Mouse (Mus musculus): ENCODE measurements at regions not wholly inside any gene's neighbourhood (a gene's known extent, or its start where the extent isn't known, plus 50 kb on each side); places are given as distances from the start of the nearest gene placed in this dataset.

DNA sequence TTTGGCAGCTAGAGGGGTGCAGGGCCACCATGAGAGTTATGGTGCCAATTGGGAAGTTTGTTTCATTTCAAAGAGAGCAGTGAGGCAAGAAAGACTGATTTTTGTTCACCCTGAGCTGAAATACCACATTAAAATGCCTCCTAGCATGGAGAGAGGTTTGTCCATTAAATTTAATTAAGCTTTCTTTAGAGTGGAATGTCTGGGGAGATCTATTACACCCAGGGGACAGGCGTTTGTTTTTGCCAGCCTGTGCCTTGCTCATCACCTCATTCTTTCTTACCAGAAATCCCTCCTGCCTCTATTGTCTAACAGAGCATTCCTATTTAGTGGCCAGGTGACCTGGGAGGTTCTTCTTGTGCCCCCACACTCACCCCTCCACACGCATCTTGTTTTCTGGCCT, 55.2 kb upstream of the Rcn1 start:
- DNase-seq = no peak

DNA sequence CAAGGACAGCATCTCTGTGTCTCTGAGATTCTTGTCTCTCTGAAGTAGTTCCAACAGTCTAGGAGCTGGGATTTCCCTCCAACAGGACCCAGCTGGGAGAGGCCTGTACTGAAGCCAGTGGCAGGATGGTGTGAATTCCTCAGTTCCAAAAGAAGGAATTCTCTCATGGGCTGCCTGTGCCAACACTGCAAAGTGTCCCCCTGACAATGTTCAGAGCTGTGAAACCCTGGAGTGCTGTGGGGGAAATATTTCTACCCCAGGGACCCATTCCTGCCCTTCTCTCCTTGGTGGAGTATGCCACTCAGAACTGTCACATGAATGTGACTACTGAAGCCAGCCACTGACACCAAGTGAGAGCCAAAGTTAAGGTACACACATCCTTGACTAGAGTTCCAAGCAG, 55.7 kb upstream of the Rcn1 start:
- peak; percentile 29 for DNase-seq

- DNase-seq = no peak
These were observed 59.5 kb upstream of the Rcn1 start for GRCm38 (mm10) chr2:105458643-105459042.

DNA sequence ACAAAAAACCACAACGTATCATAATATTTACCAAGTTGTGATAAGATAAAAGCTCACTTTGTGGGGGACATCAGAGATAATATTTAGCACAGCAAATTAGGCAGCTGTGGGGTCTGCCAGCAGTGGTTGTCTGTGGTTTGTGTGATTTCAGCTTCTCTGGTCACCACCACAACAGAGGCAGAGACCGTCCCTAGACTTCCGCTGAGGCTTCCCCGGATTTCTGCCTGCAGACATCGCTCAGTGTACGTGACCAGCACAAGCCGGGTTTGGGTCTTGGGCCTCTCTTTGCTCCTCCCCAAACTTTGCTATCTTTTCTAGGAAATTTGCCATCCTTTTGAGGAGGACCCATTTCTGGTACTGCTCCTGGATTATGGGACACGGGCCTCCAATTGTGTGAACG, 60.4 kb upstream of the Rcn1 start:
- DNase-seq = no peak

GRCm38 (mm10) chr2:105465630-105466029, 66.5 kb upstream of the Rcn1 start:
- no peak for DNase-seq

DNA sequence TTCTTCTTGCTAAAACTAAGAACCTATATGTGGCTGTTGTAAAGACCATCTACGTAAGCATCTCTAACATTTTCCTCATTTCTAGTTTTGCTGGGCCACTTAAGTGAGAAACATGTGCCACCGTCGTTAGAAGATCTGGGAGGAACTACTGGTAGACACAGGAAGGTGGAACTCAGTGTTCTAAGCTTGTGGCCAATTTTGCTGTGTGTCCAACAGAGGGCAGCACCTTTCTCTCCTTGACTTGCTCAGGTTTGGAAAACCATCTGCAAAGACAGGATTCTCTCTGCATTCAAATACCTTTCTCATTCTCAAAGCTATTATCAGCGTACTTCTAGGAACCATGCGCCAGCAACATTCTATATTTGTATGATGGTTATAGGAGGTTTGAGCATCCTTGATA, 69.8 kb upstream of the Rcn1 start:
- DNase-seq = peak; percentile 57

- no peak for DNase-seq
These were observed 77.0 kb upstream of the Rcn1 start for GRCm38 (mm10) chr2:105476028-105476677.

GRCm38 (mm10) chr2:105481990-105482592, 83.0 kb upstream of the Rcn1 start:
- DNase-seq = no peak

GRCm38 (mm10) chr2:105484496-105484895, 85.4 kb upstream of the Rcn1 start:
- DNase-seq = no peak

DNA sequence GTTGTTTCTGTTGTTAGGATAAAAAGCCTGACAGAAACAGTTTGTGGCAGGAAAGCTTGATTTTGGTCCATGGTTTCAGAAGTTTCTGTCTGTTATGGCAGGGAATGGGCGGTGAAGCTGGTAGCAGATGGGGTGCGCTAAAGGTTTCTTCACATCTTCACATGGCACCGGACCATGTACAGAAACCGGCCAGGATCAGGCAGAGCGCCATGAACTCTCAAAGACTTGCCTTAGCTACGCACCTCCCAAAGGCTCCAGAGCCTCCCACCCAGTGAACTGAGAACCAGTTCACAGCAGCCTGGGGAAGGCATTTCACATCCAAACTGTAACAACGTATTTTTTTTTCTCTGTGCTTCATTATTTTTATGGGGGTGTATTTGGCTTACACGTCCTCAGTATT, 86.2 kb upstream of the Rcn1 start:
- no peak for DNase-seq

- peak; percentile 36 for DNase-seq
These were observed 96.7 kb upstream of the Rcn1 start for GRCm38 (mm10) chr2:105495796-105496195.

DNA sequence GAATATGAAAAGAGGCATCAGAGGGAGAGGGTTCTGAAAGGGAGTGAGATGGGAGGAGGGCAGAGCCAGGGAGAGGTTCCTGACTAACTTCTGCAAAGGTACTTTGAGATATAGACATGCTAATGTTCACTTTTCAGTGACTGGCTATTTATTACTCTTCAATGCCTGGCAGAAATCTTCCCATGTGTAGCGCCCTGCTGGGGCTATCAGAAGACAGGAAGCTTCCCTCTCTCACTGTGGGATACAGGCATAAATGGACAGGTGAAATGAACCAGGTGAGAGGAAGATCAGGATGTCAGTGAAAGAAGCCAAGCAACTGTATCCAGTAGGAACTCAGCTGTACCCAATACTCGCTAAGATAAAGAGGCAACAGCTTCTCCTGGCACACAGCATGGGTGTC, 105.1 kb upstream of the Rcn1 start:
- DNase-seq = no peak

DNA sequence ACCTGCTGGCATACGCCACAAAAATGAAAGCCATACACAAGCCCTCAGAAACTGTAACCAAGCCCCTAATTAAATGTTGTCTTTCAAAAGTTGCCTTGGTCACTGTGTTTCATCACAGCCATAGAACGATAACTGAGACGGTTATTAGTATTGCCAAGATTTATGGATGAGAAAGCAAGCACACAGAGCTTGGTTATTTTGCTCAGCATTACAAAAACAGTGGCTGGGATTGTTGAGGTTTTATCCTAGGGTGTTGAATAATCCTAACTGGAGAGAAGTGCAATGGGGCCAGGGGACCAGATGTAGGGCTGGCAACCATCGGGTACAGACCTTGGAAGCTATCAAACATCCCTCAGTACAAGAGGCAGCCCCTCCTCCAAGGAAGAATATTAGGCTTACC, 106.4 kb upstream of the Rcn1 start:
- no peak for DNase-seq

DNA sequence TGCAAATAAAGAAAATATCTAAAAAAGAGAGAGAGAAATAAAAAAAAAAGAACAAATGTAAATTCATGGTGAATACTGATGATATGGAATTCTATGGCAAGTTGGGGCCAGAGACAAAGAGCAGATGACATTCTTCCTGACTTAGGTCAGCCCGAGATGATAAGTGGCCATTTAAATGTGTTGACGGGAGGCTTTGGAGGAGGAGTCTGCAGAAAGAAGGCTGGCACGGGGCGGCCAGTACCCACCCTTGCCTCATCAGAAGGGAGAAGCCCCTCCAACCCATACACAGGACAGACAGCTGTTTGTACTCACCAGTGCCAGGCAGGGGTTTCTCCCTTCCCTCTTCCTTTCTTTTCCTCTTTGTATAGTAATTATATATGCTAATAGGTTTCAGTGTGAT, 108.0 kb upstream of the Rcn1 start:
- no peak for DNase-seq

DNA sequence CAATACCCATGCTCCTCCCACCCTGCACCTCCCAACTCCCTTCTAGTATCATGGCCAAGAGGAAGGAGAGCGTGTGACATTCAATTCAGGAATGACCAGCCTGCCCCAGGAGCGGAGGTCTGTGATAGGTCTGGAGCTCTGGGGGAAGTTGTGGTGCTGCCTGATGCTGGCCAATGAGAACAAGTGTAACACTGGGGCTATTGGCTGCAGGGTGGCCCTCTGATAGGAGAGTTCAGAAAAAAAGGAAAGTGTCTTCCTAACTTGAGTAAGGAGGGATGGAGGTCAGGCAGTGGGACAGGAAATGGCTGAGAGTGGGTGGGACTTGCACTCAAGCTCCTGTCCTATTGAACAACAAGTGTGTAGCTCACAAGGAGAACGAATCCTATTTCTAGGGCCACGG, 111.7 kb upstream of the Rcn1 start:
- no peak for DNase-seq

DNA sequence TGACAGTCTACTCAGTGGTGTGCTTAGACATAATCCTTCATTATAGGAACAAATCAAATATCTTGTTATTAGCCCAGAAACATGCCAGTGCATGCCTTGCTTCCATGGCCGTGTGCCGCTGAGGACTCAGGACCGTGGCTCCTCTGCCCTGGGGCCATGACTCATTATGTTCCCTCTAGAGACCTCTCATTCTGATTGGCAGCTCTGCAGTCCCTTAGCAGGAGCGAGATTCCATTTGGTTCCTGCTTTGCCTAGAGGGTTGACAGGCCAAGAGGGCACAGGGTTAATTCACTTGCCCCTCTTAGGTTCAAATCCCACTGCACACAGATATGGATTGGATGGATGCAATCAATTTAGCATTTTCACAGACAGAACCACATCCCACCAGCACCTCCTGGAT, 112.6 kb upstream of the Rcn1 start:
- no peak for DNase-seq

- DNase-seq = no peak
These were observed 115.1 kb upstream of the Rcn1 start for GRCm38 (mm10) chr2:105514226-105514625.

DNA sequence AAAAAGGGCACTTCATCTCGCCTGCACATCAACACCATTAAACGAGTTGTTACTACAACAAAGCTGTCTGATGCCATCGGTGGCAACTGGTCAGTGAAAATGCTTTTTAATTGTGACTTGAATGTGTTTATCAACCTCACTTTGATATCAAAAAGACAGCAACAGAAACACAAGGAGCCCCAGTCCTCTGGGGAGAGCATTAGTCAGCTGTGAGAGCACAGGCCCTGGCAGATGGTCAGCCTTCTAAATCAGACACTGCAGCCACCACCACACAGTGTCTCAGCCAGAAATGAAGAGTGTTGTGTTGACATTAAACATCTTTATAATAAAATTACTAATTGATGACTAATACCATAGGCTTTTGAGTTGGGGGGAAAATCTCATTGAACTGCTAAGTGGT, 115.8 kb upstream of the Rcn1 start:
- DNase-seq = no peak

- no peak for DNase-seq
These were observed 116.2 kb upstream of the Rcn1 start for GRCm38 (mm10) chr2:105515326-105515725.

GRCm38 (mm10) chr2:105516267-105517133, 117.4 kb upstream of the Rcn1 start:
- DNase-seq = no peak

DNA sequence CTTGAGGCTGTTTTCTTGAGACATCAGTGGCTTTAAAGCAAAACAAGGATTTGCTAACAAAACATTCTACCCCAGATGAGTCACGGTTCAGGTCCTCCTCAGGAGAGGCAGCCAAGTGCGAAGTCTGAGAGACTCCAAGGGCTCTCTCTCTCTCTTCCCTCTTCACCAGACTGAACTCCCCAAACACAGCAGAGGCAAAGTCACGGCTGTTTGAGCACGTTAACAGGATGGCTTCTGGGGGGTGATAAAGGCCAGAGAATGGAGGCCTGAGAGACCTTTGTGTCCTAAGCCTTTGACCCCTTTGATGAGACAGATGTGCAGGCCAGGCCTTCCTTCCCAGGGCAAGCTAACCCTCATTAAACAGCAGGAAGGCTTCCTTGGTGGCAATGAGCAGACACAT, 122.7 kb upstream of the Rcn1 start:
- no peak for DNase-seq

GRCm38 (mm10) chr2:105523297-105523802, 124.2 kb upstream of the Rcn1 start:
- DNase-seq = peak; percentile 58

DNA sequence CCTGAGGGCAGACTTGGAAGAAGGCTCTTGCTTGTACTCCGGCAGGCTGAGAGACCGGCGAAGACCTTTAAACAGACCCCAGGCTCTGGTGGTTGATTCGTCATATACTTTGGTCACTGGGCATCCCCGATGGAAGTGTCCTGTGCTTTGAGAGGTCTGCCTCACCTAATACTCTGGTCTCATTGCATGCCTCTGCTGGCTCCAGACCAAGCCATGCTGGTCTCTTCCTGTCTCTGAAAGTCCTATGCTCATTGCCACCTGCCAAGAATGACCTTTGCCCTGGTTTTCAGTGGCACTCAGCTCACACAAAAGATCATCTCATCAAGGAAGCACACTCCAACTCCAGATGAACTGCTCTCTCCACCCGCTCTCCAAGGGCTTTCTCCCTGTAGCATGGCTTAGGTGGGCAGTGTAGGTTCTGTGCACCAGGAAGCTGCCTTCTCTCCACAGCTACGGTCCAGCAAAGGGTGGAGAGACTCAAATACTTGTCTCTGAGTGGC, 126.0 kb upstream of the Rcn1 start:
- no peak for DNase-seq
